Mouse (Mus musculus): ENCODE data around the gene Inpp5b.

- TF ChIP-seq POLR2A (IDR thresholded peaks at IDR 0.05; ENCODE audit: insufficient read length, low read depth) (no peak), USF1 (IDR thresholded peaks at IDR 0.05; ENCODE audit: low read depth) (no peak)
Observed at GRCm38 (mm10) chr4:124738783-124739182, 2.9 kb upstream of the Inpp5b start.

All from myocyte (in vitro differentiated cells).